Mouse (Mus musculus): Measurements from ENCODE around the gene Crispld2. TPM values are rescaled to one million over a fixed set of nuclear protein-coding genes. Genes with fewer than 3 reads are reported as not detected.

Crispld2 gene
- total and polyA plus RNA-seq, 3 experiments, result not detected

DNA sequence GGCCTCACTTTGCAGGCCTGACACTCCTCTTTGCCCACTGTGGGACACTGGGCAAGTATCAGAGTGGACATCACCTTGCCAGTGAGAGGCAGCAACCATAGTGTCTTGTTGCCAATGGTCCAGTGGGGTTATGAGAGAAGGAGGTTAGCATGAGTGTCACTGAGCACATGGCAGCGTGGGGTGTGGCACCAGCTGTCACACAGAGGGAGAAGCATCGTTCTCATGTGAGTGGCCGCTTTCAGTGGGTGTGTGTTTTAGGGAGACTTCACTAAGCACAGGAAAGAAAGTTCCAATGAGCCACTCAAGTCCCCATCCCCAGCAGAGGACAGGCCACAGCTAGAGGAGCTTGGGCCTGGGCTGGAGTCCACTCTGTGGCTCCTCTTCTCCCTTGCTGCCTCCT, 62.6 kb downstream of the Crispld2 start:
- H3K9ac ChIP-seq (ENCODE audit: insufficient read depth, low read depth), result no peak overlapping the region
- peaks cover 10% of the 10 kb centered on the region for H3K9me3 ChIP-seq (replicated peaks; ENCODE audit: low read length)
- dilution Hi-C loops (cut with MboI; ENCODE audit: extremely low pct_ligation_motif_present, extremely low pct_unique_long_range_greater_than_20kb, low sequenced_read_pairs) (no loop called here), in situ Hi-C loops (cut with MboI; ENCODE audit: low pct_ligation_motif_present, low pct_unique_long_range_greater_than_20kb, low sequenced_read_pairs) (no loop called here)
- peaks cover 76% of the 10 kb centered on the region for H3K27me3 ChIP-seq (replicated peaks)
- DNase-seq (ENCODE audit: extremely low read depth), result no peak
- H3K27ac ChIP-seq (ENCODE audit: insufficient read depth, low read depth), result no peak overlapping the region
- H3K36me3 ChIP-seq (replicated peaks in 1 of 2; ENCODE audit: control insufficient read depth in 1 of 2, insufficient read depth in 1 of 2, low read length in 1 of 2), result no peaks in the 10 kb centered on the region
- no peak overlapping the region for H3K4me3 ChIP-seq (replicated peaks in 1 of 3; ENCODE audit: low read depth in 2 of 3, low read length in 2 of 3, poor library complexity in 1 of 3)
- no peaks in the 10 kb centered on the region for H3K79me2 ChIP-seq (replicated peaks; ENCODE audit: control insufficient read depth, extremely low read depth, insufficient read depth, poor library complexity, severe bottlenecking)
- peaks cover 0 to 3% of the 10 kb centered on the region in 2 experiments; a peak in 2 of 4 replicates for H3K4me1 ChIP-seq (ENCODE audit: control insufficient read depth in 1 of 2, insufficient read depth in 2 of 2)
- H3K4me2 ChIP-seq (ENCODE audit: insufficient read depth, low read depth, poor library complexity, severe bottlenecking), result no peak overlapping the region
- TF ChIP-seq MEF2A (IDR thresholded peaks at IDR 0.05; ENCODE audit: borderline replicate concordance, low read depth, low read length) (no peak), USF2 (conservative IDR thresholded peaks at IDR 0.05; ENCODE audit: low read depth, low read length) (no peak), IRF4 (IDR thresholded peaks at IDR 0.05; ENCODE audit: low read depth, low read length) (no peak), ZC3H11A (IDR thresholded peaks at IDR 0.05; ENCODE audit: low read depth, low read length) (no peak), GABPA (IDR thresholded peaks at IDR 0.05; ENCODE audit: insufficient replicate concordance, low read depth, low read length) (no peak), ZMIZ1 (IDR thresholded peaks at IDR 0.05; ENCODE audit: low read depth, low read length) (no peak), USF1 (IDR thresholded peaks at IDR 0.05; ENCODE audit: low read depth, low read length) (no peak), PAX5 (IDR thresholded peaks at IDR 0.05; ENCODE audit: low read length) (no peak), CHD2 (IDR thresholded peaks at IDR 0.05; ENCODE audit: low read length) (no peak)

DNA sequence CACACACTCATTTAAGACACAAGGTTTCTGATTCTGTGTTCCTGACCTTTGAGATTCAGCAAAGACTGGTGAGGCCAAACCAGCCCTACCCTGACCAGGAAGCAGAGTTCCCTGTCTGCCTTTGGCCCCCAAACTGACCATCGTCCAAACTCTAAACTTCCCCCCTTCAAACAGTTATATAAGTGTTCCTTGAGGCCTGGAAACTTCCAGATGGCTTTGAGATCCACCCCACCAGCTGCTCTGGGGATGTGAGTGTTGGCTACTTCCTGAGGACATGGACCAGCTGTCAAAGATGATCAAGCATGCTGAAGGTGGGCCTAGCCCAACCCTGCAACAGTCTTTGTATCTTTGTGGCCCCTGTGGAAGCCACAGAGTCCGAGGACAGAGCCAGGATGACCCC, 64.8 kb downstream of the Crispld2 start:
- Histone ChIP-seq H3K36me3 (replicated peaks in 1 of 2; ENCODE audit: control insufficient read depth in 1 of 2, insufficient read depth in 1 of 2, low read length in 1 of 2) (no peaks in the 10 kb centered on the region), H3K9ac (ENCODE audit: insufficient read depth, low read depth) (no peak overlapping the region), H3K27me3 (replicated peaks) (peaks cover 65% of the 10 kb centered on the region), H3K4me2 (ENCODE audit: insufficient read depth, low read depth, poor library complexity, severe bottlenecking) (no peak overlapping the region), H3K79me2 (replicated peaks; ENCODE audit: control insufficient read depth, extremely low read depth, insufficient read depth, poor library complexity, severe bottlenecking) (no peaks in the 10 kb centered on the region), H3K27ac (ENCODE audit: insufficient read depth, low read depth) (no peak overlapping the region), H3K4me1 (ENCODE audit: control insufficient read depth in 1 of 2, insufficient read depth in 2 of 2) (no peaks in the 10 kb centered on the region), H3K9me3 (replicated peaks; ENCODE audit: low read length) (peaks cover 13% of the 10 kb centered on the region), H3K4me3 (replicated peaks in 1 of 3; ENCODE audit: low read depth in 2 of 3, low read length in 2 of 3, poor library complexity in 1 of 3) (no peak overlapping the region)
- no peak for DNase-seq (ENCODE audit: extremely low read depth)
- dilution Hi-C loops (cut with MboI; ENCODE audit: extremely low pct_ligation_motif_present, extremely low pct_unique_long_range_greater_than_20kb, low sequenced_read_pairs) (no loop called here), in situ Hi-C loops (cut with MboI; ENCODE audit: low pct_ligation_motif_present, low pct_unique_long_range_greater_than_20kb, low sequenced_read_pairs) (no loop called here)
- TF ChIP-seq ELF1 (IDR thresholded peaks at IDR 0.05; ENCODE audit: low read depth, low read length), result no peak
- no peak for TF ChIP-seq CTCF (conservative IDR thresholded peaks at IDR 0.05 in 1 of 2, IDR thresholded peaks at IDR 0.05 in 1 of 2; ENCODE audit: low read depth in 2 of 2, low read length in 2 of 2)
- TF ChIP-seq UBTF (IDR thresholded peaks at IDR 0.05; ENCODE audit: low read depth, low read length), result no peak
- TF ChIP-seq E2F4 (IDR thresholded peaks at IDR 0.05; ENCODE audit: insufficient replicate concordance, low read depth, low read length), result no peak
- TF ChIP-seq EP300 (IDR thresholded peaks at IDR 0.05; ENCODE audit: low read length), result no peak
- TF ChIP-seq ZNF384 (IDR thresholded peaks at IDR 0.05; ENCODE audit: low read depth, low read length), result no peak
- TF ChIP-seq SIN3A (IDR thresholded peaks at IDR 0.05; ENCODE audit: low read length), result no peak
- TF ChIP-seq USF2 (conservative IDR thresholded peaks at IDR 0.05; ENCODE audit: low read depth, low read length), result no peak
- no peak for TF ChIP-seq ZC3H11A (IDR thresholded peaks at IDR 0.05; ENCODE audit: low read depth, low read length)
- no peak for TF ChIP-seq JUND (conservative IDR thresholded peaks at IDR 0.05; ENCODE audit: low read depth, low read length)
- no peak for TF ChIP-seq MAFK (IDR thresholded peaks at IDR 0.05; ENCODE audit: insufficient replicate concordance, low read length)
- TF ChIP-seq NELFE (IDR thresholded peaks at IDR 0.05; ENCODE audit: low read depth, low read length), result no peak
- TF ChIP-seq KAT2A (IDR thresholded peaks at IDR 0.05; ENCODE audit: insufficient replicate concordance, low read length), result no peak
- TF ChIP-seq BHLHE40 (IDR thresholded peaks at IDR 0.05; ENCODE audit: low read depth, low read length), result no peak
- TF ChIP-seq POLR2A (IDR thresholded peaks at IDR 0.05; ENCODE audit: low read depth, low read length), result no peak
- TF ChIP-seq SMC3 (IDR thresholded peaks at IDR 0.05; ENCODE audit: low read depth, low read length), result no peak
